Mouse (Mus musculus) embryonic facial prominence, embryonic 12.5 days (tissue): Measurements from ENCODE around the gene Btnl6. TPM values are rescaled to one million over a fixed set of nuclear protein-coding genes. Genes with fewer than 3 reads are reported as not detected.
"Not testable (repeated sequence)": the region's sequence is repeated elsewhere in the genome, so short reads cannot be mapped to it uniquely, and the experiment has no call there.

Experiments
- ATAC-seq: fragments of 200-750 bp; cut with Nextera tagmentation; 2 replicates; pipeline ENCODE4 v1.8.0; 2017; ENCODE audit not compliant: insufficient number of reproducible peaks, insufficient read depth, low FRiP score, low TSS enrichment
- H3K27ac ChIP-seq: fragments of 300-500 bp; sonication (generic); 2 replicates; pipeline ENCODE4 v1.5.1; 2016; ENCODE audit warnings: mild to moderate bottlenecking
- H3K27me3 ChIP-seq: fragments of 300-500 bp; sonication (generic); 2 replicates; pipeline ENCODE4 v1.6.1; 2016; ENCODE audit warnings: mild to moderate bottlenecking, moderate library complexity
- H3K36me3 ChIP-seq: fragments of 300-500 bp; sonication (generic); 2 replicates; pipeline ENCODE4 v1.6.1; 2016; ENCODE audit warnings: mild to moderate bottlenecking
- H3K4me1 ChIP-seq: fragments of 300-500 bp; sonication (generic); 2 replicates; pipeline ENCODE4 v1.6.1; 2016
- H3K4me2 ChIP-seq: fragments of 300-500 bp; sonication (generic); replicated peaks from 2 replicates; pipeline ENCODE4 v1.6.1; 2016; ENCODE audit warnings: mild to moderate bottlenecking, moderate library complexity
- H3K4me3 ChIP-seq: fragments of 300-500 bp; sonication (generic); 2 replicates; pipeline ENCODE4 v1.5.1; 2016; ENCODE audit warnings: mild to moderate bottlenecking
- H3K9ac ChIP-seq: fragments of 300-500 bp; sonication (generic); 2 replicates; pipeline ENCODE4 v1.6.1; 2016; ENCODE audit warnings: mild to moderate bottlenecking, moderate library complexity
- H3K9me3 ChIP-seq: fragments of 300-500 bp; sonication (generic); 2 replicates; pipeline ENCODE4 v1.6.1; 2016; ENCODE audit warnings: mild to moderate bottlenecking, moderate library complexity
- WGBS: fragments of 180-500 bp; shearing (Covaris S2); methylation state at CpG from one replicate; pipeline ENCODE4 v1.1.7; 2016; 5-methylcytosine and 5-hydroxymethylcytosine counted together
- polyA plus RNA-seq: library from polyadenylated mRNA; unstranded; fragments of >200 nt; fragmentation: Nextera tagmentation; extraction: Ambion mirVana; gene quantifications from 2 replicates; pipeline ENCODE4 v1.2.1, GENCODE M21; 2016

The Btnl6 gene
- polyA plus RNA-seq, 1 experiment from 2014 or later, result not detected

DNA sequence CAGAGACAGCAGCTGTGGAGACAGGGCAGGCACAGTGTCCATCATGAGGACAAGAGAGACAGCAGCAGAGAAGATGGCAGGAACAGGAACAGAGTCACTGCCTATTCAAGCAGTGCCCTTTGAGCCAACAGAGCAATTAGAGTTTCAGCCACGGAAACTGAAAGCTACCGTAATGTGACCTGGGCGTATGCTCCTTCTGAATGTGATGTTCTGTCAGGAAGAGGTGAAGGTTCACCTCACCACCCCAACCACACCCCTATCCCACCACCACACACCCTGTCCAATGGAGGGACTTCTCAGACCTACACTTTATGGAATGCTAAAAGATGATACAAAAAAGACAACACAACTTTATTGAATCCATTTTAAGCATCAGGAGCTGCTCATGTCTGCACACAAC is 19.8 kb downstream of the Btnl6 start:
- not testable (repeated sequence) for ATAC-seq, H3K27me3 ChIP-seq, H3K4me3 ChIP-seq, H3K4me2 ChIP-seq, H3K9me3 ChIP-seq, H3K27ac ChIP-seq, H3K4me1 ChIP-seq, H3K9ac ChIP-seq, H3K36me3 ChIP-seq
- 74% methylated on average over 3 of the region's 3 CpGs for WGBS

- 49% methylated on average over 2 of the region's 2 CpGs for WGBS
These were observed 20.6 kb downstream of the Btnl6 start for GRCm38 (mm10) chr17:34496539-34496938.

GRCm38 (mm10) chr17:34495156-34495555 is 22.0 kb downstream of the Btnl6 start:
- 80% methylated on average over 2 of the region's 2 CpGs for WGBS
- H3K27me3 ChIP-seq, ATAC-seq, H3K4me3 ChIP-seq, H3K9me3 ChIP-seq, H3K4me2 ChIP-seq, H3K27ac ChIP-seq, H3K36me3 ChIP-seq, H3K9ac ChIP-seq, H3K4me1 ChIP-seq: not testable (repeated sequence)

More at GRCm38 (mm10) chr17:34496539-34496938, 20.6 kb downstream of the Btnl6 start:
- Histone ChIP-seq H3K4me3 (no peak overlapping the region), H3K27me3 (no peaks in the 10 kb centered on the region), H3K9ac (no peak overlapping the region), H3K27ac (no peak overlapping the region), H3K9me3 (no peaks in the 10 kb centered on the region), H3K36me3 (no peaks in the 10 kb centered on the region), H3K4me2 (no peak overlapping the region), H3K4me1 (no peaks in the 10 kb centered on the region)
- ATAC-seq, result no peak

DNA sequence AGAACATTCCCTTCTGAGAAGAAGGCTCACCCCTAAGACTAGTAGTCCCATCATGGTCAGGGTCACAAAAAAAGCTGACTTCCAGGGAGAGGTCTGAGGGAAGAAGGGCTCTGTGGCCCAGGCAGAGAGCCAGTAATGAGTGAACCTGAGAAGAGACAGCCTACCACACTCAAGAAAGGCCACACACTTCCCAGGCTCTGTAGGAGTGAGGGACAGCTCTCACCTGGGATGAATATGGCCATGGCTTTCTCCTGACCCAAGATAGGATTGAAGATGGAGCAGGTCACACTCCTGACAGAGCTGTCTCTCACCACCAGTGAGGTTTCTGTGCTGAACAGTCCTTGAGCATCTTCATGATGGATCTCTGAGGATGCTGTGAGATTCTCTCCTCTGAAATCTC is 24.4 kb downstream of the Btnl6 start:
- no peak overlapping the region for H3K4me3 ChIP-seq
- H3K9me3 ChIP-seq, result no peaks in the 10 kb centered on the region
- no peak overlapping the region for H3K9ac ChIP-seq
- H3K4me1 ChIP-seq, result no peaks in the 10 kb centered on the region
- H3K27me3 ChIP-seq, result no peaks in the 10 kb centered on the region
- no peak for ATAC-seq
- H3K4me2 ChIP-seq, result no peak overlapping the region
- no peaks in the 10 kb centered on the region for H3K36me3 ChIP-seq
- H3K27ac ChIP-seq, result no peak overlapping the region

GRCm38 (mm10) chr17:34477238-34478013 is 39.7 kb downstream of the Btnl6 start, which contains the start of gene Btnl4:
Gene Btnl4, minus strand, starts transcription at chr17:34477318.
- not testable (repeated sequence) for H3K9me3 ChIP-seq, H3K27me3 ChIP-seq, H3K9ac ChIP-seq, H3K4me1 ChIP-seq, H3K36me3 ChIP-seq, H3K4me3 ChIP-seq, ATAC-seq, H3K27ac ChIP-seq, H3K4me2 ChIP-seq
- WGBS, result 83% methylated on average over 5 of the region's 5 CpGs

- H3K9me3 ChIP-seq, result no peaks in the 10 kb centered on the region
These were observed 40.7 kb downstream of the Btnl6 start for GRCm38 (mm10) chr17:34476427-34476826.

DNA sequence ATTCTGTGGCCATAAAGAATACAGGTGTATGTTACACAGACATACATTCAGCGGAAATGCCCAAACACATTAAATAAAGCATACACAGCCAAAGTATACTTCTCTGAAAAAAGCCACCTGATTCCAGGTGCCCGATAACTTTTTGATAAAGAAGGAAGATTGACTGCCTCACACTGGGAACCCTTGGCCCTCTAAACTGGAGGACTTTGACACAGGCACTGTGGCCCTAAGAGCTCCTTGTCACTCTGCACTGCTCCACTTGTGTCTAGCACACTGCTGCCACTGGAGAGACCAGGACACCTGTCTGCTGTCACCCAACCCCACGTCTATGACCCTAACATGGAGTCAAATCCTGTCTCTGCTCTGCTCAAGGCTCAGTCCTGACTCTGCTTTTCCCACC is 42.1 kb downstream of the Btnl6 start:
- no peak for ATAC-seq
- Histone ChIP-seq H3K36me3 (no peaks in the 10 kb centered on the region), H3K4me1 (no peaks in the 10 kb centered on the region), H3K27me3 (0 out of 2 replicates have a peak, but pooled peaks cover 2% of the 10 kb centered on the region), H3K27ac (no peak overlapping the region), H3K4me3 (no peak overlapping the region), H3K9ac (no peak overlapping the region), H3K4me2 (no peak overlapping the region), H3K9me3 (no peaks in the 10 kb centered on the region)
- 84% methylated on average over 3 of the region's 3 CpGs for WGBS

More at GRCm38 (mm10) chr17:34476427-34476826, 40.7 kb downstream of the Btnl6 start:
- WGBS, result 91% methylated on average over 1 of the region's 2 CpGs
- Histone ChIP-seq H3K4me2 (no peak overlapping the region), H3K4me3 (no peak overlapping the region), H3K36me3 (no peaks in the 10 kb centered on the region), H3K4me1 (no peaks in the 10 kb centered on the region), H3K9ac (no peak overlapping the region), H3K27ac (no peak overlapping the region), H3K27me3 (0 out of 2 replicates have a peak, but pooled peaks cover 2% of the 10 kb centered on the region)
- no peak for ATAC-seq

GRCm38 (mm10) chr17:34470491-34470890 is 46.7 kb downstream of the Btnl6 start:
- no peaks in the 10 kb centered on the region for H3K36me3 ChIP-seq
- H3K4me3 ChIP-seq, result no peak overlapping the region
- H3K9ac ChIP-seq, result no peak overlapping the region
- no peak overlapping the region for H3K27ac ChIP-seq
- H3K4me2 ChIP-seq, result no peak overlapping the region
- H3K4me1 ChIP-seq, result no peaks in the 10 kb centered on the region
- H3K9me3 ChIP-seq, result no peaks in the 10 kb centered on the region
- ATAC-seq, result no peak
- 91% methylated on average over 2 of the region's 2 CpGs for WGBS
- 0 out of 2 replicates have a peak, but pooled peaks cover 2% of the 10 kb centered on the region for H3K27me3 ChIP-seq

DNA sequence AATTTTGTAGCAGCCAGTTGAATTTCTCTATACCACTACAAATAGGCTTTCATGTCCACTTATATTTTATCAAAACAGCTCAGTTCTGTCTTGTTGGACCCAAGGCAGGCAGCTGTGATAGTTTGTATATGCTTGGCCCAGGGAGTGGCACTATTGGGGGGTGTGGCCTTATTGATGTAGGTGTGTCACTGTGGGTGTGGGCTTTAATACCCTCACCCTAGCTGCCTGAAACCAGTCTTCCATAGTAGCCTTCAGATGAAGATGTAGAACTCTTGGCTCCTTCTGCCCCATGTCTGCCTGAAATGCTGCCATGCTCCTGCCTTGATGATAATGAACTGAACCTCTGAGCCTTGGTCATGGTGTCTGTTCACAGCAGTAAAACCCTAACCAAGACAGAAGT is 51.2 kb downstream of the Btnl6 start:
- H3K4me1 ChIP-seq, H3K27ac ChIP-seq, H3K9me3 ChIP-seq, ATAC-seq, H3K9ac ChIP-seq, H3K4me2 ChIP-seq, H3K27me3 ChIP-seq, H3K4me3 ChIP-seq, H3K36me3 ChIP-seq: not testable (repeated sequence)

DNA sequence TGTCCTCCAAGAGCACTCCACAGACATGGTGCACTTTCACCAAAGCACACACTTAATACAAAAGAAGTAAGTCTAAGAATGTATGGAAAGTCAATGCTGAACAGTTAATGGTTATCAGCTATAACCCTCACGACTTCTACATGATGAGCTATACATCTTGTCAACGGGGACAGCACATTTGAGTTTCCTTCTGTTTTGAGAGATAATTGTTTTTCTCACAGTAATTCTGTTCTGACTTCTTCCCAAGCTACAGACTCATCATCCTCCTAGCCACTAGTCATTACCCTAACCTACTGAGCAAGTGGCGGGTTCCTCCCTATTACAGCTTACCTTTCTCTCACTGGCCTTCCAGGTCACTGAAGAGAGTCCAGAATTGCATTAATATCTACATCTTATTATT is 57.9 kb downstream of the Btnl6 start:
- no peaks in the 10 kb centered on the region for H3K27me3 ChIP-seq
- H3K9ac ChIP-seq, result no peak overlapping the region
- H3K4me1 ChIP-seq, result peaks cover 7% of the 10 kb centered on the region; the same call in 1 of the 2 replicates
- no peaks in the 10 kb centered on the region for H3K9me3 ChIP-seq
- H3K4me3 ChIP-seq, result no peak overlapping the region
- H3K36me3 ChIP-seq, result no peaks in the 10 kb centered on the region
- 83% methylated on average over 3 of the region's 3 CpGs for whole genome bisulfite sequencing
- no peak for ATAC-seq
- no peak overlapping the region for H3K4me2 ChIP-seq
- H3K27ac ChIP-seq, result no peak overlapping the region
